Mouse (Mus musculus): ENCODE data around the gene Eno1. TPM values are rescaled to one million over a fixed set of nuclear protein-coding genes. Genes with fewer than 3 reads are reported as not detected.
A peak's percentile ranks its signal among the peaks of the same experiment; 100 is the strongest.

The Eno1 gene
- polyA plus RNA-seq, 1 experiment, result 1,403 TPM

DNA sequence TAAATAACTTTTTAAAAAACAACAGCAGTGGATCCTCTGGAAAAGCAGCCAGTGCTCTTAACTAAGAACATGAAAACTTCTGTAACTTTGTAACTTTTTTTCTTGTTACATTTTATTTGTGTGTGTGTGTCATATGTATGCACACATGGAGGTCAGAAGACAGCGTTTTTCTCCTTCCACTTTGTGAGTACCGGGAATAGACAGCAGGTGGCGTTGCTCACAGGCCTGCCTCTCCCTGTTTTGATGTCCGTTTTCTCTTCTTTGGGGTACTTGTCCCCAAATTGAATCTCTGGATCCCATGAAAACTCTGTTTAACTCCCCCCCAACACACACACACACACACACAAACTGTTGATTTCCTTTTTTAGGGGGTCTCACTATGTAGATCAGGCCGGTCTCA lies 22.6 kb upstream of the Eno1 start:
- H3K9me3 ChIP-seq (replicated peaks; ENCODE audit: control insufficient read depth, insufficient read depth, low read length, poor library complexity, severe bottlenecking), result no peaks in the 10 kb centered on the region
- no peak overlapping the region for H3K4me3 ChIP-seq (ENCODE audit: low read depth, low read length)
- TF ChIP-seq CTCF (IDR thresholded peaks at IDR 0.05; ENCODE audit: low read depth, low read length) (peak; percentile 74), POLR2A (IDR thresholded peaks at IDR 0.05; ENCODE audit: insufficient read depth, low read length) (no peak), EP300 (IDR thresholded peaks at IDR 0.05; ENCODE audit: insufficient read depth, low read depth, low read length) (no peak)
- H3K36me3 ChIP-seq (ENCODE audit: control insufficient read depth, insufficient read depth, low read length, poor library complexity, severe bottlenecking), result no peaks in the 10 kb centered on the region
- no peak overlapping the region for H3K9ac ChIP-seq (ENCODE audit: low read depth, poor library complexity, severe bottlenecking)
- no peaks in the 10 kb centered on the region for H3K4me1 ChIP-seq (ENCODE audit: control insufficient read depth, insufficient read depth, low read length)
- no peaks in the 10 kb centered on the region for H3K27me3 ChIP-seq (ENCODE audit: control insufficient read depth, insufficient read depth, low read length, poor library complexity, severe bottlenecking)
- H3K27ac ChIP-seq (ENCODE audit: insufficient read depth, low read length), result no peak overlapping the region

DNA sequence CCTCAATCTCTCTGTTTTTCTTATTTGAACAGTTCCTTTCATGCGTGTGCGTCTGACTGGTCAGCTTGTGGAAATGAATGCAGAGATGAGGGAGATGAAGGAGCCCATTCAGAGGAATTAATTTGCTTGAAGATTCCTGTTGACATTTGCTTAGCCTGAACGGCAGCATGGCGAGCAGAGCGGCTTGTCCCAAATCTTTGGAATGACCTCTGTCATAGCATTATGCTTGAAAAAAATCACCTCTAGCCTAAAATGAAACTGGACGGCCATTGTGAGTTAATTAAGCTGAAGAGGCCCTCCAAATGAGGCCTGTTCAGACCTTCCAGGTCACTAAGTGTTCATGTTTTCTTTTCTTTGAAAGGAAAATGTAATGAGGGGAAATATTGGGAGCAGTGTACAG lies 20.1 kb upstream of the Eno1 start:
- no peaks in the 10 kb centered on the region for H3K9me3 ChIP-seq (replicated peaks; ENCODE audit: control insufficient read depth, insufficient read depth, low read length, poor library complexity, severe bottlenecking)
- no peaks in the 10 kb centered on the region for H3K4me1 ChIP-seq (ENCODE audit: control insufficient read depth, insufficient read depth, low read length)
- no peak overlapping the region for H3K27ac ChIP-seq (ENCODE audit: insufficient read depth, low read length)
- no peak for TF ChIP-seq POLR2A (IDR thresholded peaks at IDR 0.05; ENCODE audit: insufficient read depth, low read length)
- H3K36me3 ChIP-seq (ENCODE audit: control insufficient read depth, insufficient read depth, low read length, poor library complexity, severe bottlenecking), result no peaks in the 10 kb centered on the region
- H3K9ac ChIP-seq (ENCODE audit: low read depth, poor library complexity, severe bottlenecking), result no peak overlapping the region
- no peaks in the 10 kb centered on the region for H3K27me3 ChIP-seq (ENCODE audit: control insufficient read depth, insufficient read depth, low read length, poor library complexity, severe bottlenecking)
- no peak overlapping the region for H3K4me3 ChIP-seq (ENCODE audit: low read depth, low read length)

DNA sequence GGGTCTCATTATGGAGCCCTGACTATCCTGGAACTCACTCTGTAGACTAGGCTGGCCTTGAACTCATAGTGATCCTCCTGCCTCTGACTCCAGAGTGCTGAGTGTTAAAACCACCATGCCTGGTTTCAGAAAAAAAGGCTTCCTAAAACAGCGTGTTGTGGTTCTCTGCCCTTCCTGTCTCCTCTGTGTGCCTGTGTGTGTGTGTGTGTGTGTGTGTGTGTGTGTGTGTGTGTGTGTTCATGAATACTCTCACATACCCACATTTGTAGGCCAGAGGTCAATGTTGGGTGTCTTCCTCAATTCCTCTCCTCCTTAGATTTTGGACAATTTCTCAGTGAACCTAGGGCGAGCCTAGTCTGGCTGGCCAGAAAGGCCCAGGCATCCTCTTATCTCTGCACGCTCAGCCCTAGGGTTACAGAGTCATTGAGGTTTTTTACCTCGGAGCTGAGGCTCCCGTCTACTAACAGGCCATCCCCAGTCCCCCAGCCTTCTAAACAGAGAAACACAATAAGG lies 19.4 kb upstream of the Eno1 start:
- Histone ChIP-seq H3K9me3 (replicated peaks; ENCODE audit: control insufficient read depth, insufficient read depth, low read length, poor library complexity, severe bottlenecking) (no peaks in the 10 kb centered on the region), H3K27me3 (ENCODE audit: control insufficient read depth, insufficient read depth, low read length, poor library complexity, severe bottlenecking) (no peaks in the 10 kb centered on the region), H3K36me3 (ENCODE audit: control insufficient read depth, insufficient read depth, low read length, poor library complexity, severe bottlenecking) (no peaks in the 10 kb centered on the region), H3K4me3 (ENCODE audit: low read depth, low read length) (no peak overlapping the region), H3K27ac (ENCODE audit: insufficient read depth, low read length) (no peak overlapping the region), H3K9ac (ENCODE audit: low read depth, poor library complexity, severe bottlenecking) (no peak overlapping the region), H3K4me1 (ENCODE audit: control insufficient read depth, insufficient read depth, low read length) (no peaks in the 10 kb centered on the region)
- TF ChIP-seq CTCF (IDR thresholded peaks at IDR 0.05; ENCODE audit: low read depth, low read length) (no peak), POLR2A (IDR thresholded peaks at IDR 0.05; ENCODE audit: insufficient read depth, low read length) (no peak), EP300 (IDR thresholded peaks at IDR 0.05; ENCODE audit: insufficient read depth, low read depth, low read length) (no peak)

DNA sequence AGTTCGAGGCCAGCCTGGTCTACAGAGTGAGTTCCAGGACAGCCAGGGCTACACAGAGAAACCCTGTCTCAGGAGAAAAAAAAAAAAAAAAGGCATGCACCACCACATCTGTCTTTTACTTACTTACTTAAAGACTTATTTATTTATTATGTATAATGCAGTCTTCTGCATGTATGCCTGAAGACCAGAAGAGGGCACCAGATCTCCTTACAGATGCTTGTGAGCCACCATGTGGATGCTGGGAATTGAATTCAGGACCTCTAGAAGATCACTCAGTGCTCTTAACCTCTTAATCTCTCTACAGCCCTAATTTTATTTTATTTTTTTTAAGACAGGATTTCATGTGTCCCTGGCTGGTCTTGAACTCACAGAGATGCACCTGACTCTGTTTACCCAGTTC lies 18.6 kb upstream of the Eno1 start:
- Histone ChIP-seq H3K4me1 (ENCODE audit: control insufficient read depth, insufficient read depth, low read length) (no peaks in the 10 kb centered on the region), H3K27ac (ENCODE audit: insufficient read depth, low read length) (no peak overlapping the region), H3K27me3 (ENCODE audit: control insufficient read depth, insufficient read depth, low read length, poor library complexity, severe bottlenecking) (no peaks in the 10 kb centered on the region), H3K4me3 (ENCODE audit: low read depth, low read length) (no peak overlapping the region), H3K9ac (ENCODE audit: low read depth, poor library complexity, severe bottlenecking) (no peak overlapping the region), H3K36me3 (ENCODE audit: control insufficient read depth, insufficient read depth, low read length, poor library complexity, severe bottlenecking) (no peaks in the 10 kb centered on the region), H3K9me3 (replicated peaks; ENCODE audit: control insufficient read depth, insufficient read depth, low read length, poor library complexity, severe bottlenecking) (no peaks in the 10 kb centered on the region)
- TF ChIP-seq EP300 (IDR thresholded peaks at IDR 0.05; ENCODE audit: insufficient read depth, low read depth, low read length), result no peak
- TF ChIP-seq POLR2A (IDR thresholded peaks at IDR 0.05; ENCODE audit: insufficient read depth, low read length), result no peak
- TF ChIP-seq CTCF (IDR thresholded peaks at IDR 0.05; ENCODE audit: low read depth, low read length), result no peak

DNA sequence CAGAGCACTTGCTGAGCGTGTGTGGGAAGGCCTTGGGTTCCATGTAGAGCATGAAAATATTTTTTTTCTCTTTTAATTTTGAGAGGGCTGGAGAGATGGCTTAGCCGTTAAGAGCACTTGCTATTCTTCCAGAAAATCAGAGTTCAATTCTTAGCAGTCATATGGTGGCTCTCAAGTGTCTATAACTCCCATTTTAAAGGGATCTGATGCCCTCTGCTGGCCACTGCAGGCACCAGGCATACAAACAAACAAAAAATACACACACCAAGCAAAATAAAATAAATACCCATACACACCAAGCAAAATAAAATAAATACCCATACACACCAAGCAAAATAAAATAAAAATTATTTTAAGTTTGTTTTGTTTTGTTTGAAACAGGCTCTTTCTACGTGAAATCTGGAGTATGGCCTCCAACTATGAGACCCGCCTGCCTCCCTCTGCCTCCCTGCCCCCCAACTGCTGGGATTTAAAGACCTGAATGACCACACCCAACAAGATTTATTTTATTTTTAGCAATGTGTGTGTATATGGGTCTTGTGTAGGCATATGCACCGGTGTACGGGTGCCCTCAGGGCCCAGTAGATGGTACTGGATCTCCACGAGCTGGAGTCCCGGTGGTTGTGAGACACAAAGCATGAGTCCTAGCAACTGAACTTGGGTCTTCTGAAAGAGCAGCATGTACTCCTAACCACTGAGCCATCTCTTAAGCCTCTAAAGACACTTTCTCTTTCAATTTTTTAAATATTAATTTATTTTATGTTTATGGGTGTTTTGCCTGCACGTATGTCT lies 16.8 kb upstream of the Eno1 start:
- no peak for TF ChIP-seq POLR2A (IDR thresholded peaks at IDR 0.05; ENCODE audit: insufficient read depth, low read length)
- TF ChIP-seq CTCF (IDR thresholded peaks at IDR 0.05; ENCODE audit: low read depth, low read length), result peak; percentile 37
- Histone ChIP-seq H3K27ac (ENCODE audit: insufficient read depth, low read length) (no peak overlapping the region), H3K27me3 (ENCODE audit: control insufficient read depth, insufficient read depth, low read length, poor library complexity, severe bottlenecking) (no peaks in the 10 kb centered on the region), H3K4me1 (ENCODE audit: control insufficient read depth, insufficient read depth, low read length) (no peaks in the 10 kb centered on the region), H3K9ac (ENCODE audit: low read depth, poor library complexity, severe bottlenecking) (no peak overlapping the region), H3K36me3 (ENCODE audit: control insufficient read depth, insufficient read depth, low read length, poor library complexity, severe bottlenecking) (no peaks in the 10 kb centered on the region), H3K9me3 (replicated peaks; ENCODE audit: control insufficient read depth, insufficient read depth, low read length, poor library complexity, severe bottlenecking) (no peaks in the 10 kb centered on the region), H3K4me3 (ENCODE audit: low read depth, low read length) (0 out of 2 replicates have a peak overlapping the region, but pooled peaks have one; percentile 2)

DNA sequence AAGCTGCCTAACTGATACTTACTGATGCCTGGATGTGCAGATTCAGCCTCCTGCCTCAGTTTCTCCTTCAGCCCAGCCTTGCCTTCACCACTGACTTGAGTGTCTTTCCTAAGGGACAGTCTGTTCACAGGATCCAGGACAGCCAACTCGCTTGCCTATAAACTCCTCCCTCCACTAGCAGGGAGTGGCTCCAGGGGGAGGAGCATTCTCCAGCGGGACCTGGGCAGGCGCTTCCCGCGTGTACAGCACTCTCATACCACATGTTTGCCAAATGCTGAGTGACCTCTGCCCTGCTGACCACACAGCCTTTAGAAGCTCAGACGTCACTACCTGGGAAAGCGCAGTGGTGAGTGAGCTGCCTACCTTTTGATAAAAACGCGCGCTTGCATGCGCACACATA lies 15.9 kb upstream of the Eno1 start:
- H3K4me3 ChIP-seq (ENCODE audit: low read depth, low read length), result peak overlapping the region; percentile 63
- no peaks in the 10 kb centered on the region for H3K4me1 ChIP-seq (ENCODE audit: control insufficient read depth, insufficient read depth, low read length)
- no peaks in the 10 kb centered on the region for H3K36me3 ChIP-seq (ENCODE audit: control insufficient read depth, insufficient read depth, low read length, poor library complexity, severe bottlenecking)
- no peak for TF ChIP-seq CTCF (IDR thresholded peaks at IDR 0.05; ENCODE audit: low read depth, low read length)
- peak; percentile 25 for TF ChIP-seq POLR2A (IDR thresholded peaks at IDR 0.05; ENCODE audit: insufficient read depth, low read length)
- peak; percentile 53; the same call in 1 of the 2 replicates for TF ChIP-seq EP300 (IDR thresholded peaks at IDR 0.05; ENCODE audit: insufficient read depth, low read depth, low read length)
- H3K27ac ChIP-seq (ENCODE audit: insufficient read depth, low read length), result no peak overlapping the region
- no peaks in the 10 kb centered on the region for H3K9me3 ChIP-seq (replicated peaks; ENCODE audit: control insufficient read depth, insufficient read depth, low read length, poor library complexity, severe bottlenecking)
- H3K27me3 ChIP-seq (ENCODE audit: control insufficient read depth, insufficient read depth, low read length, poor library complexity, severe bottlenecking), result no peaks in the 10 kb centered on the region
- peak overlapping the region; percentile 3; the same call in 1 of the 2 replicates for H3K9ac ChIP-seq (ENCODE audit: low read depth, poor library complexity, severe bottlenecking)
